Mouse (Mus musculus) retina, embryonic 14.5 days (tissue): ENCODE results near the gene Blvrb.

Experiments used
- DNase-seq: peaks from one replicate; pipeline ENCODE4 v3.0.0-alpha.2; 2015; ENCODE audit warnings: low spot score

Blvrb gene

DNA sequence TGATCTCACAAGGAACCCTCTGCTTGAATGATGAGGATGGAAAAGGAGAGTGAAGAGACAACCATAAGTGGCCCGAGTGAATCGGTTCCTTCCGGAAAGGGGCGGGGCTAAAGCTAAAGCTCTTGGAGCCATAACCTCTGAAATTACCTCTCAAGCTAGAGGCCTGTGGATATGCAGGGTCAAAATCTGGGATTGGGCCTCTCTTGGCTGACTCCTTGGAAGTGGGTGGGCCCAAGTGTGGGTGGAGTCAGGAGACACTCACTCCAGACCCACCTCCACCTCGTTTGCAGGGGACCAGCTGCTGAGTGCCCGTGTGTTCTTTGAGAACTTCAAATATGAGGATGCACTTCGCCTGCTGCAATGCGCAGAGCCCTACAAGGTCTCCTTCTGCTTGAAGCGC is 67.2 kb downstream of the Blvrb start:
- DNase-seq, result no peak
